Comparison of ENCODE assay signal across 8 mouse cellular contexts in genomic region chr8:84970135-84970790, GRCm38 (mm10). TPM values are rescaled to one million over a fixed set of nuclear protein-coding genes. Genes with fewer than 3 reads are reported as not detected.
DNase-seq lines count a peak whose midpoint lies in the region; ATAC-seq and TF ChIP-seq lines count a peak whose summit lies in the region.

No protein-coding gene starts in this region.

- peaks cover 48% of the 10 kb centered on the region for H3K36me3 ChIP-seq in hindbrain, embryonic 10.5 days
- H3K36me3 ChIP-seq in liver, postnatal 0 days (replicated peaks; ENCODE audit: insufficient read depth, low read length): peaks cover 39% of the 10 kb centered on the region

- no peak for DNase-seq in layer of hippocampus, adult 2 months (ENCODE audit: low spot score in 2 of 2)
- no peak for DNase-seq in layer of hippocampus, postnatal 14 days (ENCODE audit: low spot score in 2 of 2)
- DNase-seq in hindbrain, embryonic 10.5 days (ENCODE audit: low spot score): no peak
- DNase-seq in liver, postnatal 0 days: peak; percentile 34
- no peak for DNase-seq in adrenal gland, adult 8-10 months
- DNase-seq in cerebellum, adult 18-20 months: no peak
- DNase-seq in right cerebral cortex, adult 2 months (ENCODE audit: low spot score in 2 of 2): no peak

- H3K9ac ChIP-seq in liver, postnatal 0 days (replicated peaks): peak overlapping the region; percentile 91

- WGBS in hindbrain, embryonic 10.5 days: 14% methylated on average over 21 of the region's 21 CpGs
- WGBS in liver, postnatal 0 days (ENCODE audit: insufficient replicate concordance): 10% methylated on average over 21 of the region's 21 CpGs

- no peaks in the 10 kb centered on the region for H3K9me3 ChIP-seq in hindbrain, embryonic 10.5 days
- no peaks in the 10 kb centered on the region for H3K9me3 ChIP-seq in liver, postnatal 0 days (ENCODE audit: low read length)

- no peak for TF ChIP-seq CTCF in layer of hippocampus, adult 2 months (conservative IDR thresholded peaks at IDR 0.05)
- no peak for TF ChIP-seq CTCF in bone marrow macrophage, adult 2 months (IDR thresholded peaks at IDR 0.05; ENCODE audit: low read depth, low read length)
- no peak for TF ChIP-seq CTCF in liver, postnatal 0 days (IDR thresholded peaks at IDR 0.05; ENCODE audit: low read depth)

- no peaks in the 10 kb centered on the region for H3K27me3 ChIP-seq in hindbrain, embryonic 10.5 days (ENCODE audit: insufficient read depth, poor library complexity, severe bottlenecking)
- H3K27me3 ChIP-seq in liver, postnatal 0 days (ENCODE audit: insufficient read depth, low read length): no peaks in the 10 kb centered on the region

- no peak for TF ChIP-seq POLR2A in bone marrow macrophage, adult 2 months (IDR thresholded peaks at IDR 0.05; ENCODE audit: borderline replicate concordance, low read depth, low read length)

- peak overlapping the region; percentile 96 for H3K4me2 ChIP-seq in liver, postnatal 0 days (ENCODE audit: low read depth, low read length)

- H3K4me1 ChIP-seq in bone marrow macrophage, adult 2 months (ENCODE audit: control insufficient read depth, insufficient read depth, low read length): peaks cover 26% of the 10 kb centered on the region
- H3K4me1 ChIP-seq in hindbrain, embryonic 10.5 days (replicated peaks): peaks cover 53% of the 10 kb centered on the region
- H3K4me1 ChIP-seq in liver, postnatal 0 days (ENCODE audit: insufficient read depth): peaks cover 55% of the 10 kb centered on the region

- peak overlapping the region; percentile 92 for H3K4me3 ChIP-seq in layer of hippocampus, adult 2 months
- peak overlapping the region; percentile 80 for H3K4me3 ChIP-seq in bone marrow macrophage, adult 2 months (ENCODE audit: insufficient read depth, low read length)
- H3K4me3 ChIP-seq in hindbrain, embryonic 10.5 days: peak overlapping the region; percentile 89
- peak overlapping the region; percentile 83 for H3K4me3 ChIP-seq in liver, postnatal 0 days (ENCODE audit: low read depth, low read length)

- TF ChIP-seq EP300 in liver, postnatal 0 days (IDR thresholded peaks at IDR 0.05; ENCODE audit: low read depth): no peak

- ATAC-seq in liver, postnatal 0 days: no peak

- peak overlapping the region; percentile 95 for H3K27ac ChIP-seq in layer of hippocampus, adult 2 months
- peak overlapping the region; percentile 73 for H3K27ac ChIP-seq in bone marrow macrophage, adult 2 months (ENCODE audit: insufficient read depth, low read depth, low read length)
- peak overlapping the region; percentile 99 for H3K27ac ChIP-seq in hindbrain, embryonic 10.5 days
- H3K27ac ChIP-seq in liver, postnatal 0 days (ENCODE audit: low read depth): peak overlapping the region; percentile 98

RNA-seq across cellular contexts. Expression of gene Rnaseh2a, which starts 0.7 kb away (rescaled TPM):
- total RNA-seq in layer of hippocampus, adult 2 months (2021): 10 to 100 TPM; 43.0 to 46.9 TPM
- total RNA-seq in layer of hippocampus, postnatal 14 days (2021): 10 to 100 TPM; 34.3 to 34.4 TPM
- 39.8 and 40.7 TPM in 2 replicates for polyA plus RNA-seq in bone marrow macrophage, adult 2 months (2012; ENCODE audit: insufficient read depth, insufficient read length, missing spikeins)
- 137 and 146 TPM in 2 replicates for polyA plus RNA-seq in hindbrain, embryonic 10.5 days (2016; fragmentation: Nextera tagmentation; extraction: Ambion mirVana)
- 67.1 and 70.8 TPM in 2 replicates for polyA plus RNA-seq in liver, postnatal 0 days (2015; fragmentation: Nextera tagmentation; extraction: Ambion mirVana)
- total RNA-seq in adrenal gland, adult 8-10 months (2022): 100 to 1,000 TPM in 3 of 4 experiments, 10 to 100 TPM in 1; 89.0 to 142 (median 110) TPM

RNA-seq across cellular contexts. Expression of gene Prdx2, which starts 0.9 kb away (rescaled TPM):
- total RNA-seq in layer of hippocampus, adult 2 months (2021): 100 to 1,000 TPM; 323 to 345 TPM
- 100 to 1,000 TPM; 417 to 431 TPM for total RNA-seq in layer of hippocampus, postnatal 14 days (2021)
- polyA plus RNA-seq in bone marrow macrophage, adult 2 months (2012; ENCODE audit: insufficient read depth, insufficient read length, missing spikeins): 267 and 279 TPM in 2 replicates
- 1,241 and 1,456 TPM in 2 replicates for polyA plus RNA-seq in hindbrain, embryonic 10.5 days (2016; fragmentation: Nextera tagmentation; extraction: Ambion mirVana)
- polyA plus RNA-seq in liver, postnatal 0 days (2015; fragmentation: Nextera tagmentation; extraction: Ambion mirVana): 780 and 831 TPM in 2 replicates
- total RNA-seq in adrenal gland, adult 8-10 months (2022): 100 to 1,000 TPM; 651 to 758 (median 708) TPM

RNA-seq across cellular contexts. Expression of gene Gm49661, which starts 1.0 kb away (rescaled TPM):
- not detected for total RNA-seq in layer of hippocampus, adult 2 months (2021)
- not detected for total RNA-seq in layer of hippocampus, postnatal 14 days (2021)
- polyA plus RNA-seq in bone marrow macrophage, adult 2 months (2012; ENCODE audit: insufficient read depth, insufficient read length, missing spikeins): not detected in 2 replicates
- polyA plus RNA-seq in hindbrain, embryonic 10.5 days (2016; fragmentation: Nextera tagmentation; extraction: Ambion mirVana): not detected in 2 replicates
- polyA plus RNA-seq in liver, postnatal 0 days (2015; fragmentation: Nextera tagmentation; extraction: Ambion mirVana): 0.89 TPM in 1 of 2 replicates, not detected in the other
- total RNA-seq in adrenal gland, adult 8-10 months (2022): 1 to 10 TPM in 2 of 4 experiments, not detected in 2; 1.7 to 2.3 TPM

RNA-seq across cellular contexts. Expression of gene Junb, which starts 8.3 kb away (rescaled TPM):
- 10 to 100 TPM; 57.7 to 63.0 TPM for total RNA-seq in layer of hippocampus, adult 2 months (2021)
- total RNA-seq in layer of hippocampus, postnatal 14 days (2021): 10 to 100 TPM; 45.5 to 54.7 TPM
- polyA plus RNA-seq in bone marrow macrophage, adult 2 months (2012; ENCODE audit: insufficient read depth, insufficient read length, missing spikeins): 71.1 and 80.8 TPM in 2 replicates
- polyA plus RNA-seq in hindbrain, embryonic 10.5 days (2016; fragmentation: Nextera tagmentation; extraction: Ambion mirVana): 6.5 and 8.7 TPM in 2 replicates
- polyA plus RNA-seq in liver, postnatal 0 days (2015; fragmentation: Nextera tagmentation; extraction: Ambion mirVana): 14.2 and 21.9 TPM in 2 replicates
- 100 to 1,000 TPM in 1 of 4 experiments, 10 to 100 TPM in 3; 39.9 to 211 (median 52.4) TPM for total RNA-seq in adrenal gland, adult 8-10 months (2022)

RNA-seq across cellular contexts. Expression of gene Hook2, which starts 20.1 kb away (rescaled TPM):
- 1 to 10 TPM; 9.2 to 10.0 TPM for total RNA-seq in layer of hippocampus, adult 2 months (2021)
- 1 to 10 TPM; 7.6 to 9.0 TPM for total RNA-seq in layer of hippocampus, postnatal 14 days (2021)
- polyA plus RNA-seq in bone marrow macrophage, adult 2 months (2012; ENCODE audit: insufficient read depth, insufficient read length, missing spikeins): 14.5 and 17.4 TPM in 2 replicates
- polyA plus RNA-seq in hindbrain, embryonic 10.5 days (2016; fragmentation: Nextera tagmentation; extraction: Ambion mirVana): 14.5 and 16.8 TPM in 2 replicates
- 12.0 and 12.2 TPM in 2 replicates for polyA plus RNA-seq in liver, postnatal 0 days (2015; fragmentation: Nextera tagmentation; extraction: Ambion mirVana)
- total RNA-seq in adrenal gland, adult 8-10 months (2022): 10 to 100 TPM in 2 of 4 experiments, 1 to 10 TPM in 2; 6.2 to 12.7 (median 10.5) TPM
